Comparison of ENCODE assay signal across 8 mouse cellular contexts in genomic region chr10:23080749-23081547, GRCm38 (mm10).
A peak's percentile ranks its signal among the peaks of the same experiment; 100 is the strongest.
DNase-seq lines count a peak whose midpoint lies in the region; ATAC-seq lines count a peak whose summit lies in the region.

No protein-coding gene starts in this region.

- peak; percentile 57; the same call in 1 of the 2 replicates for ATAC-seq in hindbrain, embryonic 11.5 days (ENCODE audit: low FRiP score)

- no peaks in the 10 kb centered on the region for H3K4me1 ChIP-seq in hindbrain, embryonic 11.5 days (replicated peaks; ENCODE audit: control insufficient read depth, insufficient read depth, low read length)

- H3K4me2 ChIP-seq in hindbrain, embryonic 11.5 days (replicated peaks; ENCODE audit: low read depth, low read length) = no peak overlapping the region

- no peak overlapping the region for H3K4me3 ChIP-seq in hindbrain, embryonic 11.5 days (ENCODE audit: low read depth, low read length)

- no peaks in the 10 kb centered on the region for H3K27me3 ChIP-seq in hindbrain, embryonic 11.5 days (ENCODE audit: control insufficient read depth, insufficient read depth, low read length)

- no peaks in the 10 kb centered on the region for H3K9me3 ChIP-seq in hindbrain, embryonic 11.5 days (ENCODE audit: control insufficient read depth, low read length)

- 40% methylated on average over 24 of the region's 24 CpGs for WGBS in hindbrain, embryonic 11.5 days

- H3K27ac ChIP-seq in hindbrain, embryonic 11.5 days (ENCODE audit: low read depth, low read length) = no peak overlapping the region

- peak; percentile 89 for DNase-seq in NIH3T3 (ENCODE audit: low read depth)
- DNase-seq in cerebellum, adult 9-11 months = peak; percentile 44
- DNase-seq in frontal cortex, postnatal 14 days (ENCODE audit: low spot score in 2 of 2) = peak; percentile 46 to 85
- peak; percentile 92 for DNase-seq in hindbrain, embryonic 11.5 days (ENCODE audit: low spot score)
- peak; percentile 71 for DNase-seq in layer of hippocampus, adult 9-10 months (ENCODE audit: low spot score)
- peak; percentile 76 for DNase-seq in lung, postnatal 25 days (ENCODE audit: low spot score)
- DNase-seq in retina, postnatal 7 days (ENCODE audit: low read depth, low spot score) = peak; percentile 57
- peak; percentile 72 for DNase-seq in urinary bladder, adult 2 months (ENCODE audit: low spot score)

- H3K36me3 ChIP-seq in hindbrain, embryonic 11.5 days (ENCODE audit: control insufficient read depth, insufficient read depth, low read length) = no peaks in the 10 kb centered on the region

- H3K9ac ChIP-seq in hindbrain, embryonic 11.5 days (ENCODE audit: low read depth, low read length) = 0 out of 2 replicates have a peak overlapping the region, but pooled peaks have one; percentile 3
